Mouse (Mus musculus) megakaryocyte, embryonic 14.5 days (primary cell): ENCODE results near the gene Med18. TPM values are rescaled to one million over a fixed set of nuclear protein-coding genes. Genes with fewer than 3 reads are reported as not detected.
A peak's percentile ranks its signal among the peaks of the same experiment; 100 is the strongest.
"Not testable (repeated sequence)": the region's sequence is repeated elsewhere in the genome, so short reads cannot be mapped to it uniquely, and the experiment has no call there.

Experiments used
- H3K27me3 ChIP-seq: replicated peaks from 2 replicates; pipeline ENCODE3; 2012; ENCODE audit warnings: inconsistent platforms
- H3K36me3 ChIP-seq: replicated peaks from 2 replicates; pipeline ENCODE3; 2012; ENCODE audit warnings: low read length, inconsistent platforms, mixed read lengths
- H3K4me1 ChIP-seq: 2 replicates; pipeline ENCODE4 v1.6.1; 2012; ENCODE audit warnings: inconsistent platforms
- H3K4me3 ChIP-seq: replicated peaks from 2 replicates; pipeline ENCODE3; 2012; ENCODE audit warnings: moderate library complexity, mild to moderate bottlenecking, inconsistent platforms
- H3K9me3 ChIP-seq: 2 replicates; pipeline ENCODE4 v1.6.1; 2012; ENCODE audit warnings: inconsistent platforms
- FLI1 ChIP-seq: IDR thresholded peaks from 2 replicates; pipeline ENCODE4 v1.6.1; 2012; ENCODE audit warnings: low read length, inconsistent platforms, mixed read lengths
- GATA1 ChIP-seq: IDR thresholded peaks from 3 replicates; pipeline ENCODE4 v1.6.1; 2012; ENCODE audit warnings: mixed read lengths, low read length, inconsistent platforms, borderline replicate concordance
- polyA plus RNA-seq: library from polyadenylated mRNA; stranded (reverse); fragments of >175 nt; gene quantifications from 2 replicates; pipeline ENCODE4 v1.2.3, GENCODE M21; 2012; ENCODE audit warnings: low replicate concordance; ENCODE audit not compliant: insufficient read depth

Gene Med18
- polyA plus RNA-seq, 1 experiment = 2.3 TPM

- Histone ChIP-seq H3K9me3 (no peaks in the 10 kb centered on the region), H3K4me1 (peaks cover 13% of the 10 kb centered on the region; the same call in 1 of the 2 replicates), H3K4me3 (no peak overlapping the region), H3K36me3 (no peaks in the 10 kb centered on the region), H3K27me3 (no peaks in the 10 kb centered on the region)
- no peak for TF ChIP-seq GATA1
Observed at GRCm38 (mm10) chr4:132482956-132483608, 19.4 kb upstream of the Med18 start.

DNA sequence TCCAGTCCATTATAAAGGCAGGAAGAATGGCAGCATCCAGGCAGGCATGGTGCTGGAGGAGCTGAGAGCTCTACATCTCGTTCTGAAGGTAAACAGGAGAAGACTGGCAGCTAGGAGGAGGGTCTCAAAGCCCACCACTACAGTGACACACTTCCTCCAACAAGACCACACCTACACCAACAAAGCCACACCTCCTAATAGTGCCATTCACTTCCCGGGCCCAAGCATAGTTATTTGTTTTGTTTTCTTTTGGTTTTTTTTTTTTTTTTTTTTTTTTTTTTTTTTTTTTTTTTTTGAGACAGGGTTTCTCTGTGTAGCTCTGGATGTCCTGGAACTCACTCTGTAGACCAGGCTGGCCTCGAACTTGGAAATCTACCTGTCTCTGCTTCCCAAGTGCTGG lies 18.4 kb upstream of the Med18 start:
- not testable (repeated sequence) for H3K27me3 ChIP-seq, H3K36me3 ChIP-seq, H3K4me3 ChIP-seq, H3K9me3 ChIP-seq
- peaks cover 11% of the 10 kb centered on the region; the same call in 1 of the 2 replicates for H3K4me1 ChIP-seq

GRCm38 (mm10) chr4:132477833-132478232 lies 14.1 kb upstream of the Med18 start:
- H3K9me3 ChIP-seq = no peaks in the 10 kb centered on the region
- H3K36me3 ChIP-seq = no peaks in the 10 kb centered on the region
- H3K27me3 ChIP-seq = no peaks in the 10 kb centered on the region
- peaks cover 41% of the 10 kb centered on the region for H3K4me1 ChIP-seq
- no peak overlapping the region for H3K4me3 ChIP-seq
- no peak for TF ChIP-seq FLI1
- no peak for TF ChIP-seq GATA1

- Histone ChIP-seq H3K9me3 (no peaks in the 10 kb centered on the region), H3K4me3 (no peak overlapping the region), H3K4me1 (peaks cover 53% of the 10 kb centered on the region), H3K36me3 (no peaks in the 10 kb centered on the region), H3K27me3 (no peaks in the 10 kb centered on the region)
- TF ChIP-seq FLI1 (no peak), GATA1 (no peak)
Observed at GRCm38 (mm10) chr4:132475895-132476878, 12.5 kb upstream of the Med18 start.

GRCm38 (mm10) chr4:132474631-132475030 lies 10.9 kb upstream of the Med18 start:
- Histone ChIP-seq H3K9me3 (no peaks in the 10 kb centered on the region), H3K36me3 (no peaks in the 10 kb centered on the region), H3K4me3 (peak overlapping the region; percentile 53), H3K27me3 (no peaks in the 10 kb centered on the region), H3K4me1 (peaks cover 66% of the 10 kb centered on the region)
- TF ChIP-seq FLI1 (no peak), GATA1 (no peak)

- peak overlapping the region; percentile 80 for H3K4me3 ChIP-seq
- no peaks in the 10 kb centered on the region for H3K36me3 ChIP-seq
- TF ChIP-seq FLI1 (no peak), GATA1 (peak; percentile 51; the same call in 1 of the 3 replicates)
- H3K27me3 ChIP-seq = no peaks in the 10 kb centered on the region
- H3K4me1 ChIP-seq = peaks cover 68% of the 10 kb centered on the region
- H3K9me3 ChIP-seq = no peaks in the 10 kb centered on the region
Observed at GRCm38 (mm10) chr4:132473411-132473810, 9.7 kb upstream of the Med18 start.

- no peaks in the 10 kb centered on the region for H3K9me3 ChIP-seq
- TF ChIP-seq GATA1 = no peak
- TF ChIP-seq FLI1 = no peak
- no peaks in the 10 kb centered on the region for H3K27me3 ChIP-seq
- H3K36me3 ChIP-seq = no peaks in the 10 kb centered on the region
- H3K4me1 ChIP-seq = peaks cover 61% of the 10 kb centered on the region
- H3K4me3 ChIP-seq = no peak overlapping the region
Observed at GRCm38 (mm10) chr4:132469873-132470272, 6.2 kb upstream of the Med18 start.

GRCm38 (mm10) chr4:132464255-132464613 lies 513 bp upstream of the Med18 start:
- Histone ChIP-seq H3K27me3 (no peaks in the 10 kb centered on the region), H3K36me3 (peaks cover 22% of the 10 kb centered on the region), H3K9me3 (no peaks in the 10 kb centered on the region), H3K4me1 (peaks cover 46% of the 10 kb centered on the region), H3K4me3 (peak overlapping the region; percentile 99)
- TF ChIP-seq FLI1 = no peak
- no peak for TF ChIP-seq GATA1

DNA sequence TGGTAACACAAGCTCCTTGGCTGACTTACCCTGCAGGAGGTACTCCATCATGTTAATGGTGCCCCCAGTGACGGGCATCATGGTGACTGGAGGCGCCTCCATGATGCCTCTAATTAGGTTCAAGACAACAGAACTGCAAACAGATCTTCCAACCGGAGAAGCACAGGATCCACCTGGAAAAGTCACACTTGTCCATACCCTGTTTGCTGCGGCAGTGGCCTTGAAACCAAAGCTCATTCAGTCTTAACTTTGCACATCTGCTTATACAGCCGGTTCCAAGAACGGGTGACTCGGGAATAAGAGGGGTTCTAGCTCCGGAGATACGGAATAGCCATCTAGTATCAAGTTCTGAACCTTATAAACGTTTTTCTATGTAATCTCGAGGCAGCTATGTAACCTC lies 885 bp downstream of the Med18 start:
- no peaks in the 10 kb centered on the region for H3K9me3 ChIP-seq
- no peaks in the 10 kb centered on the region for H3K27me3 ChIP-seq
- H3K4me3 ChIP-seq = peak overlapping the region; percentile 99
- H3K4me1 ChIP-seq = peaks cover 47% of the 10 kb centered on the region
- no peak for TF ChIP-seq FLI1
- no peak for TF ChIP-seq GATA1
- H3K36me3 ChIP-seq = peaks cover 33% of the 10 kb centered on the region

GRCm38 (mm10) chr4:132460225-132460624 lies 3.5 kb downstream of the Med18 start:
- Histone ChIP-seq H3K9me3 (no peaks in the 10 kb centered on the region), H3K36me3 (peaks cover 46% of the 10 kb centered on the region), H3K27me3 (no peaks in the 10 kb centered on the region), H3K4me3 (no peak overlapping the region), H3K4me1 (peaks cover 50% of the 10 kb centered on the region)
- TF ChIP-seq GATA1 (no peak), FLI1 (no peak)
